Mouse (Mus musculus): ENCODE measurements around the gene Nckap5. TPM values are rescaled to one million over a fixed set of nuclear protein-coding genes. Genes with fewer than 3 reads are reported as not detected.

Nckap5 gene
- polyA plus RNA-seq, 1 experiment: not detected

GRCm38 (mm10) chr1:126731691-126732090, 98.9 kb downstream of the Nckap5 start:
- H3K27ac ChIP-seq (ENCODE audit: insufficient read depth, low read depth, low read length): no peak overlapping the region
- TF ChIP-seq POLR2A (IDR thresholded peaks at IDR 0.05; ENCODE audit: insufficient read depth, low read depth, low read length): no peak
- TF ChIP-seq CTCF (IDR thresholded peaks at IDR 0.05; ENCODE audit: insufficient read depth, low read depth, low read length): no peak
- no peak overlapping the region for H3K4me3 ChIP-seq (ENCODE audit: insufficient read depth, low read depth, low read length)
- peaks cover 2% of the 10 kb centered on the region; the same call in 1 of the 2 replicates for H3K4me1 ChIP-seq (ENCODE audit: control insufficient read depth, insufficient read depth, low read length)

GRCm38 (mm10) chr1:126726400-126727055, 104.1 kb downstream of the Nckap5 start:
- H3K4me1 ChIP-seq (ENCODE audit: control insufficient read depth, insufficient read depth, low read length): no peaks in the 10 kb centered on the region
- WGBS: 34% methylated on average over 6 of the region's 6 CpGs
- TF ChIP-seq CTCF (IDR thresholded peaks at IDR 0.05; ENCODE audit: insufficient read depth, low read depth, low read length) (no peak), POLR2A (IDR thresholded peaks at IDR 0.05; ENCODE audit: insufficient read depth, low read depth, low read length) (no peak)

GRCm38 (mm10) chr1:126725628-126726367, 104.8 kb downstream of the Nckap5 start:
- TF ChIP-seq POLR2A (IDR thresholded peaks at IDR 0.05; ENCODE audit: insufficient read depth, low read depth, low read length): no peak
- TF ChIP-seq CTCF (IDR thresholded peaks at IDR 0.05; ENCODE audit: insufficient read depth, low read depth, low read length): no peak
- H3K27ac ChIP-seq (ENCODE audit: insufficient read depth, low read depth, low read length): no peak overlapping the region
- no peak overlapping the region for H3K4me3 ChIP-seq (ENCODE audit: insufficient read depth, low read depth, low read length)
- H3K4me1 ChIP-seq (ENCODE audit: control insufficient read depth, insufficient read depth, low read length): no peaks in the 10 kb centered on the region
- WGBS: 88% methylated on average over 9 of the region's 9 CpGs

More at GRCm38 (mm10) chr1:126726400-126727055, 104.1 kb downstream of the Nckap5 start:
- Histone ChIP-seq H3K27ac (ENCODE audit: insufficient read depth, low read depth, low read length) (no peak overlapping the region), H3K4me3 (ENCODE audit: insufficient read depth, low read depth, low read length) (no peak overlapping the region)

GRCm38 (mm10) chr1:126721917-126722316, 108.7 kb downstream of the Nckap5 start:
- no peaks in the 10 kb centered on the region for H3K4me1 ChIP-seq (ENCODE audit: control insufficient read depth, insufficient read depth, low read length)
- no peak overlapping the region for H3K27ac ChIP-seq (ENCODE audit: insufficient read depth, low read depth, low read length)
- 80% methylated on average over 1 of the region's 1 CpGs for WGBS
- no peak overlapping the region for H3K4me3 ChIP-seq (ENCODE audit: insufficient read depth, low read depth, low read length)
- TF ChIP-seq POLR2A (IDR thresholded peaks at IDR 0.05; ENCODE audit: insufficient read depth, low read depth, low read length) (no peak), CTCF (IDR thresholded peaks at IDR 0.05; ENCODE audit: insufficient read depth, low read depth, low read length) (no peak)

GRCm38 (mm10) chr1:126719733-126720348, 110.8 kb downstream of the Nckap5 start:
- Histone ChIP-seq H3K4me3 (ENCODE audit: insufficient read depth, low read depth, low read length) (no peak overlapping the region), H3K4me1 (ENCODE audit: control insufficient read depth, insufficient read depth, low read length) (no peaks in the 10 kb centered on the region), H3K27ac (ENCODE audit: insufficient read depth, low read depth, low read length) (no peak overlapping the region)
- no peak for TF ChIP-seq CTCF (IDR thresholded peaks at IDR 0.05; ENCODE audit: insufficient read depth, low read depth, low read length)
- TF ChIP-seq POLR2A (IDR thresholded peaks at IDR 0.05; ENCODE audit: insufficient read depth, low read depth, low read length): no peak
- WGBS: 82% methylated on average over 5 of the region's 5 CpGs

GRCm38 (mm10) chr1:126706611-126707010, 124.0 kb downstream of the Nckap5 start:
- WGBS: 97% methylated on average over 16 of the region's 16 CpGs
- Histone ChIP-seq H3K4me1 (ENCODE audit: control insufficient read depth, insufficient read depth, low read length) (no peaks in the 10 kb centered on the region), H3K4me3 (ENCODE audit: insufficient read depth, low read depth, low read length) (no peak overlapping the region), H3K27ac (ENCODE audit: insufficient read depth, low read depth, low read length) (no peak overlapping the region)
- no peak for TF ChIP-seq POLR2A (IDR thresholded peaks at IDR 0.05; ENCODE audit: insufficient read depth, low read depth, low read length)
- no peak for TF ChIP-seq CTCF (IDR thresholded peaks at IDR 0.05; ENCODE audit: insufficient read depth, low read depth, low read length)

GRCm38 (mm10) chr1:126700978-126701320, 129.7 kb downstream of the Nckap5 start:
- Histone ChIP-seq H3K4me3 (ENCODE audit: insufficient read depth, low read depth, low read length) (no peak overlapping the region), H3K4me1 (ENCODE audit: control insufficient read depth, insufficient read depth, low read length) (no peaks in the 10 kb centered on the region), H3K27ac (ENCODE audit: insufficient read depth, low read depth, low read length) (no peak overlapping the region)
- WGBS: 63% methylated on average over 4 of the region's 4 CpGs
- TF ChIP-seq CTCF (IDR thresholded peaks at IDR 0.05; ENCODE audit: insufficient read depth, low read depth, low read length): no peak
- no peak for TF ChIP-seq POLR2A (IDR thresholded peaks at IDR 0.05; ENCODE audit: insufficient read depth, low read depth, low read length)

GRCm38 (mm10) chr1:126700063-126700977, 130.3 kb downstream of the Nckap5 start:
- Histone ChIP-seq H3K27ac (ENCODE audit: insufficient read depth, low read depth, low read length) (no peak overlapping the region), H3K4me3 (ENCODE audit: insufficient read depth, low read depth, low read length) (no peak overlapping the region), H3K4me1 (ENCODE audit: control insufficient read depth, insufficient read depth, low read length) (no peaks in the 10 kb centered on the region)
- TF ChIP-seq POLR2A (IDR thresholded peaks at IDR 0.05; ENCODE audit: insufficient read depth, low read depth, low read length) (no peak), CTCF (IDR thresholded peaks at IDR 0.05; ENCODE audit: insufficient read depth, low read depth, low read length) (no peak)
- WGBS: 46% methylated on average over 8 of the region's 8 CpGs
